Mouse (Mus musculus) myocyte (in vitro differentiated cells): ENCODE measurements around the gene Lrmda. TPM values are rescaled to one million over a fixed set of nuclear protein-coding genes. Genes with fewer than 3 reads are reported as not detected.
A peak's percentile ranks its signal among the peaks of the same experiment; 100 is the strongest.

Source experiments
- H3K27me3 ChIP-seq: one replicate; pipeline ENCODE4 v1.6.1; 2011; ENCODE audit not compliant: control insufficient read depth, insufficient read depth, insufficient read length
- H3K36me3 ChIP-seq: one replicate; pipeline ENCODE4 v1.6.1; 2011; ENCODE audit not compliant: control insufficient read depth, insufficient read depth
- H3K4me2 ChIP-seq: one replicate; pipeline ENCODE4 v1.6.1; 2011; ENCODE audit warnings: low read depth, control low read depth
- H3K4me3 ChIP-seq: one replicate; pipeline ENCODE4 v1.5.1; 2011; ENCODE audit warnings: mild to moderate bottlenecking, control low read depth, moderate library complexity
- H3K79me2 ChIP-seq: one replicate; pipeline ENCODE4 v1.6.1; 2011; ENCODE audit not compliant: control insufficient read depth, insufficient read depth
- H3ac ChIP-seq: one replicate; pipeline ENCODE4 v1.6.1; 2011; ENCODE audit not compliant: control insufficient read depth, insufficient read length
- CEBPB ChIP-seq: IDR thresholded peaks from 2 replicates; pipeline ENCODE4 v1.6.1; 2011; ENCODE audit warnings: mild to moderate bottlenecking, moderate library complexity; ENCODE audit not compliant: poor library complexity, insufficient read depth, severe bottlenecking
- E2F4 ChIP-seq: IDR thresholded peaks from one replicate; pipeline ENCODE4 v1.6.1; 2011; ENCODE audit warnings: mild to moderate bottlenecking, control low read depth, moderate library complexity; ENCODE audit not compliant: insufficient read depth
- MAX ChIP-seq: IDR thresholded peaks from one replicate; pipeline ENCODE4 v1.6.1; 2011; ENCODE audit warnings: low read depth, mild to moderate bottlenecking, control low read depth
- MYOD1 ChIP-seq, 3 experiments: IDR thresholded peaks; one replicate each; pipeline ENCODE4 v1.6.1; 2011; ENCODE audit warnings: control low read depth in 2 of 3, low read depth in 2 of 3, mild to moderate bottlenecking in 2 of 3, moderate library complexity in 1 of 3; ENCODE audit not compliant: insufficient read length in 2 of 3, control insufficient read depth in 1 of 3
- MYOG ChIP-seq, 3 experiments: IDR thresholded peaks; one replicate each; pipeline ENCODE4 v1.6.1; 2011; ENCODE audit warnings: control low read depth in 2 of 3, low read depth in 2 of 3, mild to moderate bottlenecking in 2 of 3; ENCODE audit not compliant: insufficient read length in 2 of 3, control insufficient read depth in 1 of 3, insufficient read depth in 1 of 3
- POLR2A ChIP-seq: IDR thresholded peaks from one replicate; pipeline ENCODE4 v1.6.1; 2011; ENCODE audit warnings: low read depth, mild to moderate bottlenecking, control low read depth, moderate library complexity; ENCODE audit not compliant: insufficient read length
- POLR2AphosphoS2 ChIP-seq: IDR thresholded peaks from one replicate; pipeline ENCODE4 v1.6.1; 2011; ENCODE audit warnings: low read depth, control low read depth; ENCODE audit not compliant: insufficient read length
- REST ChIP-seq: IDR thresholded peaks from one replicate; pipeline ENCODE4 v1.6.1; 2011; ENCODE audit warnings: mild to moderate bottlenecking, control low read depth, moderate library complexity; ENCODE audit not compliant: insufficient read depth, insufficient read length
- SRF ChIP-seq: IDR thresholded peaks from one replicate; pipeline ENCODE4 v1.6.1; 2011; ENCODE audit warnings: low read depth; ENCODE audit not compliant: control insufficient read depth, insufficient read length
- TCF12 ChIP-seq: IDR thresholded peaks from one replicate; pipeline ENCODE4 v1.6.1; 2011; ENCODE audit warnings: mild to moderate bottlenecking, control low read depth; ENCODE audit not compliant: poor library complexity, insufficient read depth, severe bottlenecking
- TCF3 ChIP-seq: IDR thresholded peaks from one replicate; pipeline ENCODE4 v1.6.1; 2011; ENCODE audit warnings: low read depth, control low read depth; ENCODE audit not compliant: insufficient read length
- USF1 ChIP-seq: IDR thresholded peaks from one replicate; pipeline ENCODE4 v1.6.1; 2011; ENCODE audit warnings: low read depth, mild to moderate bottlenecking, control low read depth, moderate library complexity
- polyA plus RNA-seq: library from polyadenylated mRNA; unstranded; fragments of >200 nt; fragmentation: generic; extraction: Trizol; gene quantifications from one replicate; pipeline ENCODE4 v1.2.1, GENCODE M21; 2012; ENCODE audit warnings: missing spikeins

Lrmda gene
- polyA plus RNA-seq, 1 experiment = 1.9 TPM

DNA sequence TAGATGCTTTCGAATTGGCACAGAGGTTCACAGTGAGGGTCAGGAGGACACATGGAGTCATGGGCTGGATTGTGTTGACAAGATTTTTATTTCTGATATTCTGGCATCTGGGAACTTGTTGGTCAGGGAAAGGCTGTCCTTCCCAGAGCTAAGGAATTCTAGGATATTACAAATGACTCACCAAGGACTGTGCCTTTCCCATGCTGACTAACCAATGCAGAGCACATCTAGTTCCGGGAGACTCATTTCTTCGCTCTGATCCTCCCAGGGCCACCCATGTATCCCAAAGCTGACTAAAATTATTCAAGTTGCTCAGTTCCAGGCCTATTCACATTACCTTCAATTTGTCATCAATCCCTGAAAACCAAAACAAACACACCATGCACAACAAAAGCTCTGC, 602.4 kb downstream of the Lrmda start:
- Histone ChIP-seq H3K4me2 (peak overlapping the region; percentile 10), H3K27me3 (no peaks in the 10 kb centered on the region), H3K4me3 (no peak overlapping the region), H3ac (no peak overlapping the region), H3K79me2 (no peaks in the 10 kb centered on the region), H3K36me3 (no peaks in the 10 kb centered on the region)
- TF ChIP-seq REST = no peak
- no peak for TF ChIP-seq TCF3
- no peak for TF ChIP-seq E2F4

DNA sequence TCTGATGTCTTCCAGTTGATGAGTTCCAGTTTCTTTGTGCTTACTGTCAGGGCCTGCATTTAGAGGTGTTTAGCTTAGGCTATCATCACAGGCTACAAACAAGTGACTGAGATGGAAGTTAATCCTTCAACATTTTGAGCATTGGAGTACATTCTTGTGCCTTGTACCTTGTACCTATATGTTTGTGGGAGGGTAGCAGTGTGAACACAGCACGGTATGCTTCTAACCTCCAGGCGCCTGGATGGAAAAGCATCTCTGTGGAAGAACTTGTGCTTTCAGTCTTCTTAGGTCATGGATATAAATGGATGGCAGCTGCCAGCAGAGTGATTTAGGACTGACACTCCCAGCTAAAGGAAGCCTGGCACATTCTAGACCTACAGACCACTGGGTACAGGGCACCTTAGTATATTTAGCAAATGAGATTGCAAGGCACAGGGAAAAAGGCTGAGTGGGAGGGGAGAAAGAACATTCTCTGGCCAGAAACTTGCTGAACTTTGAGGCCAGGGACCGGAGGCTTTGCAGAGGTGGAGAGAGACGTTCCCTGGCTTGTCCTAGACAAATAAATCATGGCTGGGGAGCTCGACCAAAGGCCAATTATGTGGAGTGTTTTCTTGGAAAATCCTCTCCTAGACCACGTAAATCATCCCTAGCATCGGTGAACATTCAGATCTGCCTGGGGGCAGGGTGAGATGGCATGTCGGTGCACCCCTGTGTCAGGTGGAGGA, 607.8 kb downstream of the Lrmda start:
- Histone ChIP-seq H3K36me3 (no peaks in the 10 kb centered on the region), H3K79me2 (no peaks in the 10 kb centered on the region), H3K4me3 (no peak overlapping the region), H3K27me3 (no peaks in the 10 kb centered on the region), H3K4me2 (peak overlapping the region; percentile 20), H3ac (no peak overlapping the region)
- peak in 2 of 3 experiments; percentile 44 to 73 for TF ChIP-seq MYOG (IDR thresholded peaks at IDR 0.05; ENCODE audit: control insufficient read depth in 1 of 3, insufficient read depth in 1 of 3, insufficient read length in 2 of 3, low read depth in 2 of 3)
- TF ChIP-seq TCF3 = no peak
- peak; percentile 67 to 92 (median 90) for TF ChIP-seq MYOD1 (IDR thresholded peaks at IDR 0.05; ENCODE audit: control insufficient read depth in 1 of 3, insufficient read length in 2 of 3, low read depth in 2 of 3)

DNA sequence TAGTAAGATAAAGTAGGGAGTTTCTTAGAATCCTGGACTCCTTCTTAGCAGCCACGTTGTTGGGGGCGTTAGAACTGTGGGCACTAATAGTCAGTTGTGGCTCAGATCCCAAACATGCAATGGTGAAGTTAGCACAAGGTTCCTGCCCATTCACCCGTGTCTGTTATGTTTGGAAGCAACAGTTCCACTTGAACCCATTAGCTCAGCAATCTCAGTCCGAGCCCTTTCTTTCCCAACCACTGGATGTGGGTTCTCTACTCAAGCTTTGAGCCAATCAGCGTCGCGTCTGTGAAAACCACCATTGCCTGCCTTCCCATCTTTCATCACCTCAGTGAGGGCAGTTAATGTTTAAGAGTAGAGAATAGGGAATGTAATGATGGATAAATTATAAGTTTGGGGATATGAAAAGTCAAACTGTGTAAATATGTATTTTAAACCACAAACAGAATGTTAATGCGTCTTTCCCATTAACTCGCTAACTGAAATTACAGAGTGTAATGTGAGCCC, 610.9 kb downstream of the Lrmda start:
- no peaks in the 10 kb centered on the region for H3K79me2 ChIP-seq
- H3K4me2 ChIP-seq = peak overlapping the region; percentile 40
- TF ChIP-seq SRF = no peak
- no peak for TF ChIP-seq TCF12
- no peak for TF ChIP-seq USF1
- TF ChIP-seq REST = no peak
- TF ChIP-seq E2F4 = no peak
- TF ChIP-seq MYOD1 (IDR thresholded peaks at IDR 0.05; ENCODE audit: control insufficient read depth in 1 of 3, insufficient read length in 2 of 3, low read depth in 2 of 3) = no peak
- no peak for TF ChIP-seq TCF3
- no peak for TF ChIP-seq MYOG (IDR thresholded peaks at IDR 0.05; ENCODE audit: control insufficient read depth in 1 of 3, insufficient read depth in 1 of 3, insufficient read length in 2 of 3, low read depth in 2 of 3)
- H3ac ChIP-seq = no peak overlapping the region
- no peaks in the 10 kb centered on the region for H3K36me3 ChIP-seq
- no peaks in the 10 kb centered on the region for H3K27me3 ChIP-seq
- H3K4me3 ChIP-seq = no peak overlapping the region

DNA sequence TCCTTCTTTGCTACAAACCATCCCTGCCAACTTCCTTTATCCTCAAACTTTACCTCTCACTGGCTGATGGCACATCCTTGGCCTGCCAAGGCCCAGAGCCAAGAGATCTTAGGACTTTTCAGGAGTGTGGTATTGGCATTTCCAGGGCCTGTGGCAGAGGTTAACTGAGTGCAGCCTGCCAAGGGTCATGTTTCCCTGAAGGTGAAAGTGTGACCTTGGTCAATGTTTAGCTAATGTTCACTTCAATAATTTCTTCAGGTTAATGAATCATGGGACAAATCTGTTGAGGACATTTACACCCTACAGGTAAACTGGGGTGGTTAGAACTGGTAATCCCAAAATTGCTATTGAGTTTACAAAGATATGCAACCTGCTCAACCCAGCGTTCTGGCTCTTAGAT, 614.1 kb downstream of the Lrmda start:
- TF ChIP-seq E2F4 (no peak), TCF12 (no peak)
- no peak overlapping the region for H3K4me2 ChIP-seq
- no peak overlapping the region for H3ac ChIP-seq

DNA sequence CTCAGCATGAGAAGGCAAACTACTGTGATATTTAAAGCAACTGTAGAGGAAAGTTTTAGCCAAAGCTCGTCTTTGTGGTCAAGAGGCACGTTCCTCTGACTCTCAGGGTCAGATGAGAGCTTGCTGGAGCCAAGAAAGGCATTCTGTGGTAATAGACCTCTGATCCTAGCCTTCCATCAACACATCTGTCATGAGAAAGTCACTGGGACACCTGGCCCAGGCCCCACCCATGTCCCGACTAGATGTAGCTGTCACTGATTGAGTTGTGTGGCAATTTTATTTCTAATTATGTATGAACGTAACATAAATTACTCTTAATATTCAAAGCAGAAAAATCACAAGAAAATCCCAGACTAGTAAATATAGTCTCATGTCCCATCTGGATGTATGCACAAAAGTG, 624.0 kb downstream of the Lrmda start:
- Histone ChIP-seq H3K4me2 (no peak overlapping the region), H3K36me3 (no peaks in the 10 kb centered on the region)

More for the DNA sequence above, 614.1 kb downstream of the Lrmda start:
- Histone ChIP-seq H3K36me3 (no peaks in the 10 kb centered on the region), H3K4me3 (no peak overlapping the region), H3K79me2 (no peaks in the 10 kb centered on the region), H3K27me3 (no peaks in the 10 kb centered on the region)

DNA sequence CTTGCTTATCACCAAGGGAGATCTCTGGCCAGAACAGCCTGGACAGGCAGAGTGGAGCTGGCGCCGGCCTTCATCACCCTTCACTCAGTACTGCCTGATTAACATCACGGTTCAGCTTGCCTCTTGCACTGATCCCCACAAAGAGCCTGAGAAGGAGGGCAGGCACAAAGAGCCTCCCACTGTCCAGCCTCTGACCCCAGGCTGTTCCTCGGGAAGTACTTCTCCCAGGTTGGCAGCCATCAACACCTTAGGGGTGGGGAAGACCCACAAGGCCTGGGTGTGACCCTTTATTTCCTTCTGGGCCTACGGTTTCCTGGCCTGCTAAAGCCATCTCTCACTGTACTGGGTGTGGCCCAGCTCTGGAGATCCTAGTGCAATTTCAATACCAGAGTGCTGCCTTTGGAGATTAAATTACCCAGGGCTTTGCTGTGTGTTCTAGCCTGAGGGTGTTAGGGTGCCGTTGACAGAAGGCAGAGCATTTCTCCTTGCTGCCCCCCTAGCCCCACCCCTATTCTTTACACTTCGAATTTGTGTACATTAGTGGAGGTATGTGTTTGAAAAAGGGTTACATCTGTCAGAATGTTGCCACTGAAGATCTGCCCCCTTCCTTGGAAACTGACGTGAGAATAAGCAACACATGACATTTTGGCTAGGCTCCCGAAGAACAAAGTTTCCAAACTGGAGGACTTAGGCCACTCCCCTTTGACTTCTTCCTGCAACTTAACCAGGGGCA, 628.5 kb downstream of the Lrmda start:
- H3K4me2 ChIP-seq = no peak overlapping the region
- no peak overlapping the region for H3K4me3 ChIP-seq
- H3K79me2 ChIP-seq = no peaks in the 10 kb centered on the region
- TF ChIP-seq TCF12 = no peak
- TF ChIP-seq TCF3 = no peak
- no peak for TF ChIP-seq POLR2AphosphoS2
- TF ChIP-seq POLR2A = no peak
- TF ChIP-seq MYOG (IDR thresholded peaks at IDR 0.05; ENCODE audit: control insufficient read depth in 1 of 3, insufficient read depth in 1 of 3, insufficient read length in 2 of 3, low read depth in 2 of 3) = no peak
- TF ChIP-seq E2F4 = no peak
- TF ChIP-seq MYOD1 (IDR thresholded peaks at IDR 0.05; ENCODE audit: control insufficient read depth in 1 of 3, insufficient read length in 2 of 3, low read depth in 2 of 3) = no peak
- no peak for TF ChIP-seq REST
- no peak for TF ChIP-seq MAX
- TF ChIP-seq CEBPB = no peak
- no peak for TF ChIP-seq SRF
- no peak for TF ChIP-seq USF1
- no peak overlapping the region for H3ac ChIP-seq
- no peaks in the 10 kb centered on the region for H3K27me3 ChIP-seq
- H3K36me3 ChIP-seq = no peaks in the 10 kb centered on the region

More for the DNA sequence above, 624.0 kb downstream of the Lrmda start:
- no peak for TF ChIP-seq REST
- peak in 2 of 3 experiments; percentile 31 to 72 for TF ChIP-seq MYOG (IDR thresholded peaks at IDR 0.05; ENCODE audit: control insufficient read depth in 1 of 3, insufficient read depth in 1 of 3, insufficient read length in 2 of 3, low read depth in 2 of 3)
- TF ChIP-seq TCF12 = peak; percentile 22
- 0 out of 2 replicates have a peak, but pooled peaks have one; percentile 16 for TF ChIP-seq CEBPB
- peak in 2 of 3 experiments; percentile 62 to 89 for TF ChIP-seq MYOD1 (IDR thresholded peaks at IDR 0.05; ENCODE audit: control insufficient read depth in 1 of 3, insufficient read length in 2 of 3, low read depth in 2 of 3)
- H3K79me2 ChIP-seq = no peaks in the 10 kb centered on the region
- no peaks in the 10 kb centered on the region for H3K27me3 ChIP-seq
- H3ac ChIP-seq = no peak overlapping the region
- no peak overlapping the region for H3K4me3 ChIP-seq
